Mouse (Mus musculus): Measurements from ENCODE around the gene Cacng7. TPM values are rescaled to one million over a fixed set of nuclear protein-coding genes. Genes with fewer than 3 reads are reported as not detected.

The Cacng7 gene
- polyA plus RNA-seq, 1 experiment from 2014 or later, result 0.27 TPM

DNA sequence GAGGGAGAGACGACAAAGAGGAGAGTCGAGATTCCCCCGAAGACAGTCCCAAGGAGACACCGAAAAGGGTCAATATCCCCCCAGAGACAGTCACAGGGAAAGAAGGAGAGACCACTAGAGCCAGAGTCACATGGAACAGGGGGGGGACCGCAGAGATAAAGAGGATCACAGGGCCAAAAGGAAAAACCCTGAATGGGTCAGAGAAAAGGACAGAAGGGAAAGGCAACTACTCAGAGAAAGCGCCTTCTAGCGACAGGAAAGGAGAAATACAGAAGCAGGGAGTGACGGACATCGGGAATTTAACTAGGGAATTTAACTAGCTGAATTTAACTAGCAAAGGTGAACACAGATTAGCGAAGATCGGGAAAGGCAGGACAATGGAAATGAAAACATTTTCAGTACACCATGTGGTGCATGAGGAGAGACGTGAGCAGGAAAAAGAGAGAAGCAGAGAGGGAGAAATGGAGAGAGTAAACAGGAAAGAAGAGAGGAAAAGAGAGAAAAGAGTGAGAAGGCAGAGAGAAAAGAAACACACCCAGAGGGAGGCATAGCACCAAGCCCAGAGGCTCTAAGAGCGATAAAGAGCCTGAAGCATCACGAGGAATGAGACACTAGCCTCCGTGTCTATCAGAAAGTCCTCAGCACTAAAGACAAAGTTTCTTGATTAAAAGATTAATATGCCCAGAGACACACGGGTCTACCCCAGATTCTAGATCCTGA, 30.0 kb upstream of the Cacng7 start:
- no peak for DNase-seq (ENCODE audit: low spot score)

DNA sequence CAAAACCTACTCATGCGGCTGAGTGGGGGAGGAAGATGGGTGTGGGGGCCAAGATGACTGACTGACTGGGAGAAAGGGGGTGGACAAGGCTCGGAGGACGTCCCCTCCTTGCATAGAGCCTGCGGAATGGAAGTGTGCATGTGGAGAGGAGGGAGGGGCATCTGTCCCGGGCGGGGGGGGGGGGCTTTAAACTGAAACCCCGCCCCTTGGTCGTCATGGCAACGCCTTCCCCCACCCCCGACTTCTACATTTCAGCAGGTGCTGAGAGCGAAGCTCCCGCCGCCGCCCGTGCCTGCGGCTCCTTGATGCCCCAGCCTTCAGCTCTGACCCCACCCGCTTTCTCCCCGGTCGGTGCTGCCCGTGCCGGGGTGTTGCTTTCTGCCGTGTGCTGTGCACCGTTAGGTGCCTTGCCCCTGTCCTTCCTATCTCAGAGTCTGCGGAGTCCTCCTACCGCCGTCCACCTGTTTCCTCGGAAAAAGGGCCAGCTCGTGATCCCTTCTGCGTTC, 29.4 kb upstream of the Cacng7 start:
- DNase-seq (ENCODE audit: low spot score), result no peak

DNA sequence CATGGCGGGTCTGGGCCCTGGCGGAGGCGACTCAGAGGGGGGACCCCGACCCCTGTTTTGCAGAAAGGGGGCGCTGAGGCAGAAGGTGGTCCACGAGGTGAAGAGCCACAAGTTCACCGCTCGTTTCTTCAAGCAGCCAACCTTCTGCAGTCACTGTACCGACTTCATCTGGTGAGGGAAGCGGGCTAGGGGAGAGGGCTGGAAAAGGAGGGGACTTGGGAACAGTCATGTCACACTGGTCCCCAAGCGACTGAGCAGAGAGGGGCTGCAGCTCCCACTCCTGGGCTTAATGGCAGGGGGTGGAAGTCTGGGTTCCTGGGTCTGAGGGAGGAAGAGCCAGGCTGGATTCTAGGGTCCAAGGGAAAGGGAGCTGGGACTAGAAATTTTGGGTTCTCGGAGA, 29.0 kb upstream of the Cacng7 start:
- no peak for DNase-seq (ENCODE audit: low spot score)

DNA sequence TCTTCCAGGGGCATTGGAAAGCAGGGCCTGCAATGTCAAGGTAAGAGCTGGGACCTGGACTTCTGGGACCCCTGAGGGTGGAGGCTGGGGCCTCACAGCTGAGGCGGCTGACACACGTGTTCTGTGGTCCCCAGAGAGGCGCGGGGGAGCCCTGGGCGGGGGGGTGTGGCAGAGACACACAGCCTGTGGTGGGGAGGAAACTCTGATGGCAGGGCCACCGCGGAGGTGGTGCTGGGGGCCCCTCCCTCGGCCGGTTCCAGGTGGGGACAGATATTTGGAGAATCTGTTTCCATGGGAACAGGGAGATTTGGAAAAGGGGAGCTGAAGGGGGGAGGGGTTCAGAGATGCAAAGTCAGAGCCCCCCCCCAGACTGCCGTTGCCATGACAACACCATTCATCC, 28.5 kb upstream of the Cacng7 start:
- DNase-seq (ENCODE audit: low spot score), result no peak

DNA sequence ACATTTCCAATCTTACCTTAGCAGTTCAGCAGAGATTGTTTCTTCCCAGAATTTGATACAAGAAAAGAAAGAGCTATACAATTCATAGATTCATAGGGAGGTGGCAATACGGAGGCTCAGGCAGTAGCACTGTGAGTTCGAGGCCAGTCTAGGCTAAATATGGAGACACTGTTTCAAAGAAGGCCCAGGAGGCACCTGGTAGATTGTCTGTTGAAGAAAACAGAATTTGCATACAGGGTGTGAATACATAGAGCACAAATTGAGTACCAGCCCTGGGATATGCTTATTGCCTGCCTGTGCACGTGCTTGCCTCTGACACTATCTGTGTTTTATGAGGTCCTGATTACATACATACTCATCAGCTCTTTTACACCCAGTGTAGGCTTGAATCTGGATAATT, 26.4 kb upstream of the Cacng7 start:
- DNase-seq (ENCODE audit: low spot score), result no peak

DNA sequence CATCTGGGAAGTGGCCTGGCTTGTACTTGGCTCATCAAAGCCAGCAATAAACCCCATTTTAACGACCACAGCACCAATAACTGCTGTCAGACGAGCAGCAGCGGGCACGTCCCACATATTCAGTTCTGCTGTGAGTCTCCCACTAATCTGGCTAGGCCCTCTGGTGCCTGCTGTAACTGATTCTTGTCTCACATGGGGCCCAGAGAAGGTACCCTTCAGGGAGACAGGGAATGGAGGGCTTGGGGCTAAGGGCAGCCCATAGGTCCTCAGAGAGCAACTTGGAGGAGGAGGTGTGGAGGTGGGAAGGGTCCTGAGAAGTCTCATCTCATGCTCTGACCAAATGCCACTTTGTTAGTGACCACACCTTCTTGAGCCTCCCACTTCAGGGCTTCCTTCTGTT, 24.1 kb upstream of the Cacng7 start:
- no peak for DNase-seq (ENCODE audit: low spot score)

DNA sequence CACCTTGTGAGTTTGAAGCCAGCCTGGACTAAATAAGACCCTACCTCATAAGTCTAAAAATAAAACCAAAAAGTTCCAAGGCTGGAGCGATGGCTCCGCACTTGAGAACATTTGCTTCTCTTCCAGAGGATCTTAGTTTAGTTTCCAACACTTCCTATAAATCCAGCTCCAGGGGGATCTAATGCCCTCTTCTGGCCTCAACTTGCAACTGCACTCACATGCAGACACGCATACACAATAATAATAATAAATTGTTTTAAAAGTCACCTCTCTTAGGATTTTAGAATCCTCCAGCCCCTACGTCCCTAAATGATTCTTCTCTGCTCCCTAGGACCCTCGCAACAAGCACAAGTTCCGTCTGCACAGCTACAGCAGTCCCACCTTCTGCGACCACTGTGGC, 22.5 kb upstream of the Cacng7 start:
- no peak for DNase-seq (ENCODE audit: low spot score)

DNA sequence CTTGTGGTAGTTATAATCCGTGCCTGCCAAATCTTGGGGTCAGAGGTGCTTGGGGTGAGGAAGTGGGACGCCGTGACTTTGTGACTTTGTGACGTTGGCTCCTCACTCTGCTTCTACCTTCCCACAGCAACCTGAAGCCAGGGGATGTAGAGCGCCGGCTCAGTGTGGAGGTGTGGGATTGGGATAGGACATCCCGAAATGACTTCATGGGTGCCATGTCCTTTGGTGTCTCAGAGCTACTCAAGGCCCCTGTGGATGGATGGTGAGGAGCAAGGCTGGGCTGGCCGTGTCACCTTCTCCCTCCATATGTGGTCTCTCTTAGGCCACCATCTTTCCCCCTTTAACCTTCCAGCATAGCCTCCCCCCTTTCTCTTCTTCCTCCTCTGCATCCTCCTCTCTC, 19.2 kb upstream of the Cacng7 start:
- DNase-seq (ENCODE audit: low spot score), result no peak

DNA sequence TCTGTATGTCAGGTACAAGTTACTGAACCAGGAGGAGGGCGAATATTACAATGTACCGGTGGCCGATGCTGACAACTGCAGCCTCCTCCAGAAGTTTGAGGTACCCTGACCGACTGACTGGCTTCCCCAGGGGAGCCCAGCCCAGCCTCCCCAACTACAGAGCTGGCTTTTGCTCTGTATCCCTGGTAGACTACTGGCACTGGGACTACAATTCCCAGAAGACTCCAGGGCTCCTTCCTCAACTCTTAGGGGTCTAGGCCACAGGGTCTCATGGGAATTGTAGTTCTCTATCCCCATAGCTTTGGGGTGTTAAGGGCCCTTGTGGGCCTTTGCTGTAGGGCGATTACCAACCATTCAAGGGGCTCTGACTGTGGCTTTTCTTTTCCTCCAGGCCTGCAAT, 18.6 kb upstream of the Cacng7 start:
- no peak for DNase-seq (ENCODE audit: low spot score)

DNA sequence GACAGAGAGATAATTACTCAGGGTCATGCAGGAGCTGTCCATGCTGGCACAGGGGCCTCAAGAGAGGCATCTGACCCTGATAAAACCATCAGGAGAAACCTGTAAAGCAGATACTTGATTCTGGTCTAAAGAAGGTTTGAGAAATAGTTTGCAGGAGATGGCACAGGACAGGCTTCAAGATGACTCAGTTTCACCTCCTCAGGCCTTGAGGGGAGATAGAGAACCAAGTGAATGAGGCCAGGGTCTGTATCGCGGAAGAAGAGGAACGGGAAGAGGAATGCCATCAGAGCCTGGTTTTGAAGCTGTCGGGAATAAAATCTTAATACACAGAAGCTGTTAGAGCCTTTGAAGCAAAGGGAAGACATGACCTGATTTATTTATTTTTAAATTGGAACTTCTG, 15.1 kb upstream of the Cacng7 start:
- DNase-seq (ENCODE audit: low spot score), result no peak

DNA sequence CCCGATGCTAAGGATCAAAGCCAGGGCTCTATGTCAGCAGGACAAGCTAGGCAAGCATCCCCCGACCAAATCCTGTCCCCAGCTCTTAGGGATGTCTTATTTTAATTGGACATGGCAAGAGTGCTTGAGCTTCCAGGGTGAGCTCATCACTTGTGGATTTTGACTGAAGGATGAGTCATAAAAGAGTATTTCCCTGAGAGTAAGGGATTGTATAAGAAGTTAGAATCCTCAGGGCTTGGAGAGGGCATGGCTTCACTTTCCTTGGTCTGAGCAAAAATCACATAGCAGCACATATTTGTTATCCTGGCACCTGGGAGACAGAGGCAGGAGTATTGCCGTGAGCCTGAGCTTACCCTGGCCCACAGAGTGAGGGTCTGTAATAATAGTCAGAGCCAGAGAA, 11.9 kb upstream of the Cacng7 start:
- DNase-seq (ENCODE audit: low spot score), result no peak

DNA sequence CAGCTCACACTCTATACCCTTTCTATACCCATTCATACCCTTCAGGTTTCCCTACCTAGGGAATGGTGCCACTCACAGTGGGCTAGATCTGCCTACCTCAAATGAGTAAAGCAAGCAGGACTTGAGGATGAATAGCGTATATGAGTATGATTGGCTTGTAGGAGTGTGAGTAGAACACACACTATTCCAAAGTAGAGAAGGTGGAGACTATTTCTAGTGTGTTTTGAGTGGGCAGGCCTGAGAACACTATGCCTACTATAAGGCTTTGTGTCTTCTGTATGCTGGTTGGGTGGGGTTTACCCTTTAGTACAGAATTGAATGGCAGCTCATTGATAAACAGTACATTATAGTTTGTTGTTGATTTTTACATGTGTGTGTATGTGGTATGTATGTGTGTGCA, 8.9 kb upstream of the Cacng7 start:
- DNase-seq (ENCODE audit: low spot score), result no peak

DNA sequence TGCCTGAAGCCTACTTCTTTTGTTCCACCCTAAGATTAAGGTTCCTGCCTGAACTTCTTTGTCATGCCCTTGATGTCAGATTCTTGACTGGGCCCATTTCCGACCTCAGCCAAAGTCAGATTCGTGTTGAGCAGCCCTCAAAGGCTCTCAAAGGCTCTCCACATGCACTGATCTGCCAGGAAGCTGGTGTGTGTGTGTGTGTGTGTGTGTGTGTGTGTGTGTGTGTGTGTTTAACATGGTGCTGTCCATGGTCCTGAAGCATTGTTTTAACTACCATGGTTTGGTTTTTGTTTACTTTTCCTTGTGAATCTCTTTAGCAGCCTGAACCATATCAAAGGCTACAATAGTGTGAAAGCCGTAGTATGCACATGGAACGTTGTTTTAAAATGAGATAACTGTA, 4.8 kb upstream of the Cacng7 start:
- no peak for DNase-seq (ENCODE audit: low spot score)

DNA sequence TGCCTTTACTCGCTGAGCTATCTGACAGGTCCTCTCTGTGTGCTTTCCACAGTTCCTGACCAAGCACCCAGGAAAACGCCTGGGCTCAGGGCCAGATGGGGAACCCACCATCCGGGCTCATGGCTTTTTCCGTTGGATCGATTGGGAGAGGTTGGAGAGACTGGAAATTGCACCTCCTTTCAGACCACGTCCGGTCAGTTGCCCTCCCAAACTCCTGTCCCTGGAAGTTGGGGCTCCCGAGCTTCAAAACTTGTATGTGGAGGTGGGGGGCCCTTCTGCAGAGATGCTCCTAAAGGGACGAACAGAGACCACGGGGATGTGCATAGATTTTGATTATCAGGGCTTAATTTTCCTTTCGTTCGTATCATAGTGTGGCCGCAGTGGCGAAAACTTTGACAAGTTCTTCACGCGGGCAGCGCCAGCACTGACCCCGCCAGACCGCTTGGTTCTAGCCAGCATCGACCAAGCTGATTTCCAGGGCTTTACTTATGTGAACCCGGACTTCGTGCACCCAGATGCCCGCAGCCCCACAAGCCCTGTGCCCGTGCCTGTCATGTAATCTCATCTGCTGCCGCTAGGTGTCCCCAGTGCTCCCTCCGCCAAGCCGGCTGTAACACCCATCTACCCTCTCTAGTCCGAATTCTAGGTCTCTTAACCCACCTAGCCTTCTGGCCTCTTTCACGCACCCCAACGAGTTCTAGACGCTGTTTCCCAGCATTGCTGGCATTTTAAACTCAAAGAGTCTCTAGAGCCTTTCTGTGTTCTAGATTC, 2.8 kb upstream of the Cacng7 start:
- peak; percentile 46 for DNase-seq (ENCODE audit: low spot score)

DNA sequence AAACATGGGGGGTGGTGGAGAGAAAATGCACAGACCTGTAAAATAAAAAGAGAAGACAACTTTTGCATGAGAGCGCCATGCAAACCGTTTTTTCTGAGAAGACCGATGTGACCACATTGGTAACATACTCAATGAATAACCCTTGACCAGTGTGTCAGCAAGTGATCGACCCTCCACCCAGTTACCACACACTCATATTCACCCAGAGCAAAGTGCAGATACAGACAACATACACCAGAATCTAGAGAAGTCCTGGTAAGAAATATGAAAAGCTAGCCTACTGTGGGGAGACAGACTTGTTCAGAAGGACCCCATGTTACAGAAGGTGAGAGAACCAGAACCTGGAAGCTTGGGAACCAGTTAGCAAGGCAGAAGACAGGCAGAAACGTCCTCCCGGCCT, 1.6 kb upstream of the Cacng7 start:
- no peak for DNase-seq (ENCODE audit: low spot score)

DNA sequence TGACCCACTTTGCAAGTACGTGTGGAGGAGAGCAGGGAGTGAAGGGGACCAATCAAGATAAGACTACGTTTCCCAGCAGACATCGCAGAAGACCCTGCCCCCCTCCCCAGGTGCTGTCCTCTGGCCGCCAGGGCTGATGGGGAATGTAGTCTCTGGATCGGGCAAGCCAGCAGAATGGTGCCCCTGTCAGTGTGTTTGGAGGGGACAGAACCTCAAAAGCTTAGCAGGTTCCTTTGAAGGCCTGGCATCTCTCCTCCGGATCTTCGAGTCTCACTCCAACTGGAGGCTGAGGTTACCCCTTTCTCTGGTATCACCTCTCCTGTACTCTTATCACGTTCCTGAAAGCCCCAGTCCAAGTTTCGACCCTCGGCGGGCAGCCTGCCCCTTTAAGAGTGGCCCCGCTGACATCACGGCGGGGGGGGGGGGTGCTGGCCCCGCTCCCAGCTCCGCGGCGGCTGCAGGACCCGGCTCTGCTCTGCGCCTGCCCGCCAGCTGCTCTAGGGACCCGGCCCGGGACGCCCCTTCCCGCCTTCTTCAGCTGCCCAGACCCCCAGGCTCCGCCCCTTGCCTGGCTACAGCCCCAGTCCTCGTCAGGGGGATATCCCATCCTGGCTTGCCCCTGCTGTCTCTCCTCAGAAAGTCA, 1.1 kb upstream of the Cacng7 start:
- DNase-seq (ENCODE audit: low spot score), result peak; percentile 14

DNA sequence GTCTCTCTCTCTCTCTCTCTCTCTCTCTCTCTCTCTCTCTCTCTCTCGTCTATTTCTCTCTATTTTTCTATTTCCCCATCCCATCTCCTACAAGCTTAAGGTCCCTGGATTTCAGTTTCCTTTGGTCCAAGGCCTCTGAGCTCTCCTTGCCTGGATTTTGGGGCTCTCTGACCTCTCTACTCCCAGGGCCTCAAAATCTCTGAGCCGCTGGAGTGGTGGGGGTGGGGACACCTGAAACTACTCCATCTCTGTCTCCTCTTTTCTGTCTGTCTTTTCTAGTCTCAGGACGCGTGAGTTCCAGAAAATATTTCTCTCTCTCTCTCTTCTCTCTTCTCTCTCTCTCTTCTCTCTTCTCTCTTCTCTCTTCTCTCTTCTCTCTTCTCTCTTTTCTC, 535 bp upstream of the Cacng7 start:
- DNase-seq (ENCODE audit: low spot score), result no peak

DNA sequence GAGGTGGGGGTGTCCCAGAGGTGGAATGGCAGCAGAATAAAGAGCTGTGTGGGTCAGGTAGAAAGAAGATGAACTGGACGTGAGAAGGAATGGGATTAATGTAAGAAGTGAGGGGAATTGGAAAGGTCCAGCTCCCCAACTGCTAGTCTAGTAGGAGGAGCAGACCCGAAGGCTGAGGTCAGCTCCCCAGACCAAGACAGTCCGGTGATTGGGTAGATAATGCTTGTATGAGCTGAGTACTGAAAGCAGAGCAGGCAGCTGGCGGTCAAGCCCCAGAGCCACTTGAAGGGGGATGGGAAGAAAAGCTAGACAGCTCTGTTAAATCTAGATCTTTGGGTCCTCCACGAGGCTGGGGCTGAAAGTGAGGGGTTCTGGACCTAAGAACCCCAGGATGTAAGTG, 787 bp downstream of the Cacng7 start:
- no peak for DNase-seq (ENCODE audit: low spot score)

DNA sequence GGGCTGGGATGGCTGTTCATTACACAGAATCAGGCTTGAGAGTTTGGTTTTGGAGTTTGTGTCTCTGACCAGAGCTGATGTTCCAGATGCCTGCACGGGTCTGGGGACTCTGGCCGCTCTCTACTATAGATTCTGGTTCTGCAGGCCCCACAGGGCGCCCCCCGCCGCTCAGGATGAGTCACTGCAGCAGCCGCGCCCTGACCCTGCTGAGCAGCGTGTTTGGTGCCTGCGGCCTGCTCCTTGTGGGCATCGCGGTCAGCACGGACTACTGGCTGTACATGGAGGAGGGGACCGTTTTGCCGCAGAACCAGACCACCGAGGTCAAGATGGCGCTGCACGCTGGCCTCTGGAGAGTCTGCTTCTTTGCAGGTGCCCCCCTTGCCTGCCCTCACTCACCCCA, 3.7 kb downstream of the Cacng7 start:
- DNase-seq (ENCODE audit: low spot score), result no peak

DNA sequence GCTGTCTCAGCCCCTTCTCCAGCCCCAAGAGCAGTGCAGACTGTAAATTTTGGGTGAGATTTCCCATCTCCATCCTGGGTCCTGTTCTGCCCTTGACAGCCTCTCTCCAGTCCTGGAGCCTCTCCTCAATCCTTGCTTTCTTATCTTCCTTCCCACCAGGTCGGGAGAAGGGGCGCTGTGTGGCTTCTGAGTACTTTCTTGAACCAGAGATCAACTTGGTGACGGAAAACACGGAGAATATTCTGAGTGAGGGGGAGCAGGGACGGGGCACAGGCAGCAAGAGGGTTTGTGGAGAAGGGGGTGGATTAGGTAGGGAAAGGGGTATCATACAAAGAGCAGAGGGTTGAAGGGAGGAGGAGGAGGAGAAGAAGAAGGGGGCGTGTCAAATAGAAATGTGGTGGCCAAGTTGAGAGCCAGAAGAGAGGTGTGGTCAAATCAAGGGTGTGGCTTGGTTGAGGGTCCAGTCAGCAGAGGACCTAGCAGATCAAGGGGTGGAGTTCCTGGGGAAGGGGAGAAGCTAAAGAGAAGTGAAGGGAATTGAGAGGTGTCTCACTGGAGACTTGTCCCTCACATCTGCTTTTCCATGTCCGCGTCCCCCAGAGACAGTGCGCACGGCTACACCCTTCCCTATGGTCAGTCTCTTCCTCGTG, 5.7 kb downstream of the Cacng7 start:
- DNase-seq (ENCODE audit: low spot score), result no peak

DNA sequence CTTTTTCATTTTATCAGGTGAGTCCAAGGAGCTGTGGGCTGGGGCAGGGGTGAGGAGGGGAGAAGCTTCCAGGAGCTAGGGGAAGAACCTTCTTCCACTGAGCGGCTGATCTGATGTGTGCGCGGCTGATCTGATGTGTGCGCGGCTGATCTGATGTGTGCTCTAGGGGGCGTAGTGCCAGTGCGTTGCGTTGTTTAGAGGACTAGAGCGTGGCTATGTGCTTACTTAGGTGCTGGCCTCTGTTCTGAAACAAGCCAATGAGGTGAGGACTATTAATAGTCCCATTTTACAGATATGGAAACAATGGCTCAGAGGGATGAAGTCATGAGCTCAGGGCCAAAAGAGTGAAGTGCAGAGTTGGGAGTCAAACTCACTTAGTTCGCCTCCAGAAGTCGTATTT, 6.3 kb downstream of the Cacng7 start:
- no peak for DNase-seq (ENCODE audit: low spot score)

DNA sequence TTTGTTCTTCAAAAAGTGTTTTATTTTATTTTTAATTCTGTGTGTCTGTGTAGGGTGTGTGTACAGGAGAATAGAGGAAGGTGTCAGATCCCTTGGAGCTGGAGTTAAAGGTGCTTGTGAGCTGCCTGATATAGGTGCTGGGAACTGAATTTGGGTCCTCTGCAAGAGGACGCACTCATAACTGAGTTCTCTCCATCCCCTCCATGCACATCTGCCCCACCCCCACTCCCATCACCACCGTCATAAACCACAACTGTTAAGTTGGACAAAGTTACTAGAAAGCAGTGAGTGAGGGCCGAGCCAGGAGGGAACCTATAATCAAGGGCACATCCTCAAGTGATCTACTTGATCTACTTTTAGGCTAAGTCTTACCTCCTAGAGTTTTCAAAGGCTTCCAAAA, 11.1 kb downstream of the Cacng7 start:
- no peak for DNase-seq (ENCODE audit: low spot score)

Data from thymus, postnatal 0 days (tissue).